Mouse (Mus musculus) gastrocnemius, adult 18-20 months (tissue): ENCODE data around the gene Trp53rka. TPM values are rescaled to one million over a fixed set of nuclear protein-coding genes. Genes with fewer than 3 reads are reported as not detected.

ENCODE experiments used
- DNase-seq: peaks from one replicate; pipeline ENCODE4 v3.0.0; 2021; ENCODE audit warnings: low spot score
- total RNA-seq, 2 experiments: library from RNA; stranded (reverse); gene quantifications; 2 replicates each; pipeline ENCODE4 v1.2.3; 2021

The Trp53rka gene
- total RNA-seq, 2 experiments from 2014 or later = 10.2 to 10.7 TPM

DNA sequence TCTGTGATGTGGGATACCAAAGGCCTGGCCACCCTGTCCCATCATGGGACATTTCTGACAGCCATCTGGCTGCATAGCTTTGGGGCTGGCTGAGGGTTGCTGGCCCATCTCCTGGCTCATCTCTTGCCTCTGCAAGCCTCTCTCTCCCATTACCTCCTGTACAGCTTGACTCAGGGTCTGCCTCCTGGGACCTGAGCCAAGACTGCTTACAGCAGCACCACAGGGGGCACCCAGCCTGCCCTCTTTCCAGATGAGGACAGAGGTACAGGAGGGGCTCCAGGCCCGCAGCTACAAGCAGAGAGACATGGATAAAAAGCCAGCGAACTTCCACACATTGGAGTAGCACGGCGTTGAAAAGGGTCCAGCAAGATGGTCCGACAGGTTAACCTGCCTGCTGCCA lies 6.7 kb downstream of the Trp53rka start:
- no peak for DNase-seq

DNA sequence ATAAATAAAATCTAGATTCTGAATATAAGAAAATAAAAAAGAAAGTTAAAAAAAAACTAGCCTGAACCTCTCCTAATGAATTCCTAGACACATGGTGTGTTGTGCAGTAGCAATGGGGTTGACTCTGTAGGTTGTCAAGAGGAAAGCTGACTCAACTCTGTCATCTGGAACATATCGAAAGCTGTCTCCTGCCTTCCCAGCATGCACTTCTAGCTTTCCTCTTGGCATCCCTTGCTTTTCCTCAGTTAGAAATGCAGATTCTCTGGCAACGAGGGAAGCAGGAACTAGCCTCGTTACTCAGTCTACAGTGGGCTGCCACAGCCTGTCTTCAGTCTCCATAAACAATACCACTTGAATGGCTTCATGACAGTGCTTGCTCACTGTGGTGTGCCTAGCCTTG lies 7.3 kb downstream of the Trp53rka start:
- DNase-seq = no peak

DNA sequence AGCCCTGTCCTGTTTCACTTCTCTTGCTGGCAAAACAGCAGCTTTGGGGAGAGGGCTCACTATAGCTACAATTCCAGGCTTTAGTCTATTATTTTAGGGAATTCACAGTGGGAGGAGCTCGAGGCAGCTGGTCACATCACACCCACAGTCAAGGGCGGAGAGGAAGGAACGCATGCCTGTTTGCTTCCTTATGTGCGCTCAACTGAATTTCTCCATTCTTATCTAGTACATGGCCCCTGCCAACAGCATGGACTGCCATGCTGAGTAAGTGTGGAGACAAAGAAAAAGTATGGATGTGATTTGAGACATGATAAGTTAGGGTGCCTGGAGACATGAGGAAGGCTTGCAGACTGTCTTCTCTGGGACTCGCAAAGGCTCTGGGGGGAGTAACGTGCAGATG lies 9.0 kb downstream of the Trp53rka start:
- DNase-seq = no peak

DNA sequence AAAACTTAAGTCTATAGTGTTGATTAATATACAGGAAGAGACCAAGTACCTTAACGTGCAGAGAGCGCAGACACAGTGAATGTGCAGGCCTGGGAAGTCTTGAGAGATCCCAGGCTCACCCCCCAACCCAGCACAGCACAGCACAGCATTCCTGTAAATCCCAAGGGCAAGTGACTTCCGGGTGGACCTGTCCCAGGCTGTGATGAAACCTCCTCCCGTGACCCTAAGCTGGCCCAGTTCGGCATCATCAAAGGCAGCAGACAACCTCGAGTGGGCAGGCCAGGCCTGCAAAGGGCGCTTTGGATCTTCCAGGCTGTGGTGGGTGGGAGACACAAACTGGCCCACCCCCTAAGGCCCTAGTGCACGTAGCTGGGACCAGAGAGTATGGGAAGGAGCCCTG lies 11.1 kb downstream of the Trp53rka start:
- DNase-seq = no peak

DNA sequence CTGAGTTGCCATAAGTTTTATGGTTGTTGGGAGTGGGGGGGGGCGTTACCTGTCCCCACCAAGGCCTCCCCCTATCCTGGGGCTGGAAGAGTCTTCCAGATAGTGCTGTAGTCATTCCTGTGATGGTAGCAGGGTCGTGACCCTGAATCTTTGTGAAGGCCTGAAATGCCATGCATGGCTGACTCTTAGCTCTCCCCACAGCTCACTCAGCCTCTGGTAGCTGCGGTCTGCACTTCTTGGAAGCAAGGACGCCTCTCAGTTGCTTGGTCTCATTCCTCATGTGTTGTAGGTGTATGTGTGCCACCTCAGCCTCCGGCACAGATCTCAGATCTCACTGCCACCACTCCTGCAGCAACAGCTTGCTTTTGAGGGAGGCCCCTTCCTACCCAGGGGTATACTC lies 17.3 kb downstream of the Trp53rka start:
- no peak for DNase-seq

DNA sequence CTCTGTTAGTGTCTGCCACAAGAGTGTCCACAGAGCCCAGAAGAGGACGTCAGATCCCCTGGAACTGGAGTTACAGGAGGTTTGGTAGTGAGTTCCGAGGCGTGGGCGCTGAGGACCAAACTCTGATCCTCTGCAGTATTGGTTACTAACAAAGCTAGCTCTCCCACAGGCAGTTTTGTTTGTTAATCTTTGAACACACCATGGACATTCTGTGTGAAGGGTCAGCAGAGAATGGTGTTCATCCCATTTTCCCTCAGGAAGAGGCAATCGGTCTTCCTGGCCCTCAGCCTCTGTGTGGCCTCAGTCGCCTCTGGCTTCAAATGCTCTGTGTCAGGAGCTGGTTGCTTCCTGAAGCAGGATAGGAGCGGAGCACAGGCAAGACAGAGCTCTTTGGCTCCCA lies 17.7 kb downstream of the Trp53rka start:
- no peak for DNase-seq

DNA sequence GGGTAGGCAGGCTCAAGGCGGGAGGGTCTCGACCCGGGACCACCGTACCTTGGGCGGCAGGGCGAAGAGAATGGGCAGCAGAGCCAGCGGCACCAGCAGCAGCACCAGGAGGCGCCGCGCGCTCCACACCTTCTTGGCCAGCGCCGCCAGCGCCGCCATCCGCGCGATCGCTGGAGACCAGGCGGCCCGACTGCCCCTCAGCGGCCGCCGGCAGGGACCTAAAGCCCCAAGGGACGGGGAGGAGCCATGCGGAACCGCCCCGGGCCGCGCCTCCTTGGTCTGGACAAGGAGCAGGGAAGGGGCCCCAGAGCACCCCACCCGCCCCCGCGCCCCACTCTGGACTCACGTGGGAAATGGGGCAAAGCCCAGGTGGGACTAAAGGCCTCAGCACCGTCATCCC lies 20.1 kb downstream of the Trp53rka start, which contains the start of gene Slc13a3:
Gene Slc13a3 (minus strand): TSS at position 228 of the 400 bp plus-strand sequence.
- DNase-seq = no peak

DNA sequence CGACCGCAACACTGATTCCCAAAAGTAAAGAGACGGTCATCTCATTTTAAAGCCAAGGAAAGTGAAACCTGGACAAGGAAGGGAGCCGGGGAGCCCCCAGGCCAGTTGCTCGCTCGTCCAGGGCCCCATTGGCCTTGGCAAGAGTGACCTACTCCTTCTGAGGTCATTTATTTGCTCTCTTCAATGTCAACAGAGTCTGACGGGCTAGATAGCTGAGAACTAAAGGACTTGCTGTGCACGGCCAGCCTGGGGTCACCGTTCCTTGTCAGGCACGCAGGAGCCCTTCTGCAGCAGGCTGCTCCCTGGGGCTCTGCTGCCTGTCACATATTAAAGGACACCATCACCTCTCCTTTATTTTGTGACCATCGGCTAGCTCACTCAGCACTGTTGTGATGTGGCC lies 21.2 kb downstream of the Trp53rka start:
- no peak for DNase-seq

DNA sequence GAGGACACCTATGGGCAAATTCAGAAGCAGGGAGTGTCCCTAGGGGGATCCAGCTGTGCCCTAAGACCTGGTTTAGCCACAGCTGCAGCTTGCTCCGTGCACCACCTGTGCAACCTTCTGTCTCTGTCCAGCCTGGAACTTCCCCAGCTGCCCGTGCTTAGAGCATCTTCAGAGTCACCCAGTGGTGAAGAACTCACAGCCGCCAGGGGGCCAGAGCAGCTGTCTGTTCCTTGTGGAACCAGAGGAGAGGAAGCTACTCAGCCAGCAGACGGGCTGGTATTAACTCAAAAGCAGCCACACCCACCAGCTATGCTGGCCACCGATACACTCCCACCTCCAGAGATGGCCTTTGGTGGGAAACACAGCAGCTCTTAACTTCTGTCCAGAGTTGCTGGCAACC lies 23.0 kb downstream of the Trp53rka start:
- no peak for DNase-seq

DNA sequence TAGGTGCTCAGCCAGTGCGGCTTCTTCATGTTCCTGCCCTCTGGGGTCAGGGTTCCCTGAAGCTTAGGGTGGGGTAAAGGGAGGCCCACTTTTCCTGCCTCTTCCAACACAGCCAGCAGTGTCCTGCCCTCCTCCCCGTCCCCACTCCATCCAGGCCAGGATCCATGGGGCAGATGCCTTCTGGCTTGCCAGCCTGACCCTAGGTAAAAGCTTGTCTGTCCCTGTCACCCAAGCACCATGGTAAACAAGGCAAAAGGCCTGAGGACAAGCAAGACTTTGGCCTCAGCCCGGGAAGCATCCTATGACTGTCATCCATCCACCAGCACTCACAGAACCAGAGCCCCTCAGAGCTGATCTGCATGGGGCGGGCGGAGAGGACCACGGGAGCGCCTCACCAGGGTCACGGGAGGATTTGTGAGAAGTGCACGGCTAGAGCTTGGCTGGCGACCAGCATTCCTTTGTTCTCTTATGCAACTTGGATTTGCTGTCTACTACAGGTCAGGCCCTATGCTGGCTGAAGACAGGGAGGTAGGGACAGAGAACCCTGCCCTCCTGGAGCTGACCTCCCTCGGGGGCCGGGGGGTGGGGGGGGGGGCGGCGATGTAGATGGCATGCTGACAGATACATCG lies 25.2 kb downstream of the Trp53rka start:
- no peak for DNase-seq

DNA sequence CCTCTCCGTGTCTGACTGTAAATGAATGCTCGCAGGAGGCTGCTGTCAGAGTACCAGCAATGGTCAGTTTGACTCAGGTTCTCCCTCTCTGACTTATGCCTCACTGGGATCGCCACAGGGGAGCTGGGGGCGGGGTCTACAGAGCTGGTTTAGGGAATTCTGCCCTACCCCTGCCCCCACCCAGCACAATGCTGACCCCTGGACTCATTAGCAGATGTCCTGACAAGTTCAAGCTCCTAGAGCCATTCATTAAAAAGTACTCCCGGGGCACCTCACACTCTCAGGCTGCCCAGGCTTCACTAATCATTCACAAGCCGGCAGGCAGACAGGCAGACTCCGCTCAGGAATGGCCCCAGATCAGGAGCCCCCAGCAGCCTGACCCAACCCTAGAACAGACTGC lies 33.5 kb downstream of the Trp53rka start:
- DNase-seq = no peak

DNA sequence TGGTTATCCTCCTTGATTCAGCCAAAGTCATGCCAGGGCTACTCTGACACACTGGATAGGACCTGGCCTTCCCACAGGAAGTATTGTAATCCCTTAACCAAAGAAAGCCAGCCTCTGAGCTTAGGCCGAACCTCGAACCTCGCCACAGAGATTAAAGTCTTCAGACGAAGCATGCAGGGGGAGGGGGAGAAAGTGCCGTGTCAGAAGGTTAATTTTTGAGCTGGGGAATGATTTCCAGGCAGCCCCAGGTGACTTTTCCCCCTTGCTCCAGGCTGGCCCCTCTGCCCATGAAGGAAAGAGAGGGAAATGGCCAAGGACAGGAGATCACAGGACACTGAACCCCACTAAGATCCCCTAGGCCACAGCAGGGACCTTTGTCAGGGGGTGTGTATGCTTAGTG lies 34.9 kb downstream of the Trp53rka start:
- no peak for DNase-seq

DNA sequence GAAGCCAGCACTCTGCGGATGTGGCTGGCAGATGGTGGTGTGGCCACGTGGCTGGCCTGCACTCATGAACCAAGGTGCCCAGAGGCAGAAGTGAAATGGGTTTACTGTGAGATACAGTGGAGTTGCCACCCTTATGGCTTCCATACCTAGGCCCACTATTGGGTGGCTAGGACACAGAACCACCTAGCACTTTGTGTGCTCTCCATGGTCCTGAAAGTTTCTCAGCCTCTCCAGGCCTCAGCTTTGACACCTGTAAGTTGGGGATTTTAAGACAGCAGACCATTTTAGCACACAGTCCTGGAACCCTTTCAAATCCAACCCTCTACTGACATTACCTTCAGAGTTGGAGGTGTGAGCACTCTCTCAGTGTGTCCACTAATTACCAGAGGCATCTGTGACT lies 36.4 kb downstream of the Trp53rka start:
- DNase-seq = no peak

DNA sequence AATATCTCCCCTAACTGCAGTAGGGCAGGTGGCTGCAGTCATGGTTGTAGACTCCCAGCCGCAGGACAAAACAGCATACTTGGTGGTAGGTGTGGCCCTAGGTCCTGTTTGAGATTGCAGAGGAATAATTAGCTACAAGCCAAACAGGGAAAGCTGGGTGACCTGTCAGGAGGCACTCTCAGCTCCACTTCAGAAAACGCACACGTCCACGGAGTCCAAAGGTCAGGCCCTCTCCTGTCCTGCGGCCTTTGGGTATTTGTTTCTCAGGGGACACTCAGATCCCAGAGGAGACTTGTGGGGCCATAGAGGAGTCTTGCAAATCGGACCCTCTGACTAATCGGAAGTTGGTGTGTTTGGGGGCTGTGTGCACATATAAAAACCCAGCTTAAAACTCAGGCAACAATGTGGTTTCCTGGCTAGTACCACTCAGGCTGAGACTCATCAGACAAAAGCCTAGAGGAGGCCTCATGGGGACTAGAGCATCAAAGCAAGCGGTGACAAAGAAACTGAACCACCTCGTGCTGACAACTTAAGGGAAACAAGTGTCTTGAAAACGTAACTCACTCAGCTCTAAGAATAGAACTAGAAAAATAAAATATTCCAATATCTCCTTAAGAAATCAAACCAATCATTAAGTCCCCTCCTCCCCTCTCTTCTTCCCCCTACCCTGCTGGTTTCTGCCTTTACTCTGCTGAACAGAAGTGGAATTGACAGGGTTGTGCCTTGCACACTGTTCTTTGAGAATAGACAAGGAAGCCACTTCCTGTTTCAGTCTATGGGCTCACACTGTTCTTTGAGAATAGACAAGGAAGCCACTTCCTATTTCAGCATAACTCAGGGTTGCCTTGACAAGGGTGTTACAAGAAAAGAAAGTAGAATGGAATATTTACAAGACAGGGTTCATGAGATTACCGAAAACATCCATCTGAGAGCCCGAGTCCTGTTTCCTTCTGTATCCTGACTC lies 40.1 kb downstream of the Trp53rka start:
- no peak for DNase-seq

DNA sequence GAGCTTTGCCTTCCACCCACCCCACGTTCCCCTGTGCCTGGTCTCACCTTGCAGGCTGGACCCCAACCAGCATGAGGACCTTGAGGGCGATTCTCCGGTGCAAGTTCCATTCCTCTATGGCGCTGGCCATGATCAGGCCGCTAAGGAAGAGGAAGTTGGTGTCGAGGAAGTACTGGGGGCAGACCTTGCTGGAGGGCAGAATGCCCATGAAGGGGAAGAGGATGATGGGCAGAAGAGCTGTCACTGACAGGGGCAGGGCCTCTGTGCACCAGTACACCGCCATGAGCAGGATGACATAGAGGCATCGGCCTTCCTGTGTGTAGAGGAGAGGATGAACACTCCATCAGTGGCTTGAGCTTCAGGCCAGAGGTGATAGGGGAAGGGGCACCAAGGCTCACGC lies 44.6 kb downstream of the Trp53rka start:
- no peak for DNase-seq

DNA sequence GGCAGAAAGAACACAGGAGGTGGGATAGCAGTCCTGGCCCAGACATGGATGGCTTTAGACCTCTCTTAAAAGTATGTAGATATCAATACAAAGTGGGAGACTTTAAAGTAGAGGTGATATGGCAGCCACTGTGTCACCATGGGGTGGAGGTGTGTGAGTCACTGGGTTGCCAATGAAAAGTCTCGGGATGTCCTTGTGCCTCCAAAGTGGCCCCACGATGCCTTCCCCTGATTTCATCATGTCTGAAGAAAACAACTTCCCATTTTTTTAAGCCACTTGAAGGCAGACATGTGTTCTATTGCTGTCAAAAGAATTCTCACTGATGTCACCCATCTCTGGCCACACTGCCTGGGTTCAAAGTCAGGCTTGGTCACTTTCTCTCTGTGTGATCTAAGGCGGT lies 48.3 kb downstream of the Trp53rka start:
- no peak for DNase-seq

DNA sequence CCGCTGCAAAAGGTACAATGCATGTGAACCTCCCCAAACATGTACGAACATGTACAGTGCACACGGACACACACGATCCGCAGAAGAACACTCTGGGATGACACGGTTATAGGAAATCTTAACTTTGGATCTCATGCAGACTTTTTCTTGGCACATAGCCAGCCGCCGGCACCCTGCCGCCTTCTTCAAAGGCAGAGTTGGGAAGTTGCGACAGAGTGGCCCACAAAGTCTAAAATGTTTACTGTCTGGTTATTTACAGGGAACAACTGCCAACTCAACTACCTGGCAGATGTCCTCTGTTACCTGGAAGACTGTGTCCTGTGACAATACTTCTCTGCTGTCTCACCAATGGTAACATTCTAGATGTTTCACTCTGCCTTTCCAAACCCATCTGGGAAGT lies 50.1 kb downstream of the Trp53rka start:
- DNase-seq = no peak

DNA sequence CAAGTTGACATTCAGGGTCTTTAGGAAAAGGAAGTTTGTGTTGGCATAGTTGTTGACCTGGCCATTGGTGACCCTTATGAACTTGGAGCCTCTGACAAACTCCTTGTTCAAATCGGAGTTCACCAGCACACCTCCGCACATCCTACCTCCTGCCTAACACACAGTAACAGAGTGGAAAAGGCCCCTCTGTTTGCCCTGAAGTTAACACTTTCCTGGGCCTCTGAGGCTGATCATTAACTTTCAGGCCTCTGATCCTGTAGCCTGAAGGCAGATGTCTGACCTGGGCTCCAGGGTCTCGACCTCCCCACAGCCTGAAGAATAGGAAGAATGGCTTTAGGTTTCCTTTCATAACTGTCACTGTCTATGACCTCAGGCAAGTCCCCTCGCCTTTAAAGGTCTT lies 51.5 kb downstream of the Trp53rka start:
- DNase-seq = no peak

Other genes starting within 250 kb of the Trp53rka start
- 10 to 100 TPM; 19.4 to 20.0 TPM for gene Slc35c2, start 205.5 kb downstream of the Trp53rka start, total RNA-seq
- 10 to 100 TPM; 12.4 TPM for gene Elmo2, start 166.8 kb downstream of the Trp53rka start, total RNA-seq
- gene Zfp663, start 124.6 kb downstream of the Trp53rka start, total RNA-seq = not detected
- 1 to 10 TPM; 2.3 to 2.5 TPM for gene Zfp334, start 105.1 kb downstream of the Trp53rka start, total RNA-seq
- under 1 TPM in 1 of 2 experiments, not detected in 1; 0.18 TPM for gene Ocstamp, start 92.9 kb downstream of the Trp53rka start, total RNA-seq
- under 1 TPM in 1 of 2 experiments, not detected in 1; 0.25 TPM for gene Slc13a3, start 20.1 kb downstream of the Trp53rka start, total RNA-seq
- 1 to 10 TPM in 1 of 2 experiments, under 1 TPM in 1; 0.80 to 1.4 TPM for gene Slc2a10, start 10.5 kb upstream of the Trp53rka start, total RNA-seq
- 1 to 10 TPM; 1.1 to 3.5 TPM for gene Eya2, start 101.7 kb upstream of the Trp53rka start, total RNA-seq